Mouse (Mus musculus) bone marrow, adult 2 months (tissue): Measurements from ENCODE around the gene Arl6ip1. TPM values are rescaled to one million over a fixed set of nuclear protein-coding genes. Genes with fewer than 3 reads are reported as not detected.
A peak's percentile ranks its signal among the peaks of the same experiment; 100 is the strongest.

Experiments
- H3K27ac ChIP-seq: fragments of 200-500 bp; 2 replicates; pipeline ENCODE4 v1.5.1; 2012; ENCODE audit warnings: low read depth, mild to moderate bottlenecking, control low read depth, inconsistent platforms, low read length; ENCODE audit not compliant: control insufficient read depth, poor library complexity, insufficient read depth
- H3K4me1 ChIP-seq: fragments of 200-500 bp; 2 replicates; pipeline ENCODE4 v1.6.1; 2011; ENCODE audit warnings: low read length; ENCODE audit not compliant: control insufficient read depth, insufficient read depth
- H3K4me3 ChIP-seq: fragments of 200-500 bp; replicated peaks from 2 replicates; pipeline ENCODE3; 2011; ENCODE audit warnings: mild to moderate bottlenecking, low read depth, low read length, control low read depth; ENCODE audit not compliant: control insufficient read depth
- CTCF ChIP-seq: fragments of 200-500 bp; IDR thresholded peaks from 2 replicates; pipeline ENCODE4 v1.5.1; 2011; ENCODE audit warnings: low read length, control low read depth; ENCODE audit not compliant: control insufficient read depth, insufficient read depth
- POLR2A ChIP-seq: fragments of 200-500 bp; IDR thresholded peaks from 2 replicates; pipeline ENCODE4 v1.6.1; 2011; ENCODE audit warnings: low read depth, mild to moderate bottlenecking, control low read depth, low read length, borderline replicate concordance; ENCODE audit not compliant: control insufficient read depth
- WGBS: fragments of 180-500 bp; shearing (Covaris S2); methylation state at CpG from one replicate; pipeline ENCODE4 v1.1.7; 2018; 5-methylcytosine and 5-hydroxymethylcytosine counted together
- polyA plus RNA-seq: library from polyadenylated mRNA; stranded (reverse); fragments of >200 nt; gene quantifications from 2 replicates; pipeline ENCODE4 v1.2.4, GENCODE M21; 2011; ENCODE audit warnings: low replicate concordance; ENCODE audit not compliant: missing spikeins, insufficient read depth, insufficient read length

The Arl6ip1 gene
- polyA plus RNA-seq, 1 experiment: 142 TPM

GRCm38 (mm10) chr7:118113541-118114297 is 15.7 kb downstream of the Arl6ip1 start:
- WGBS: 49% methylated on average over 5 of the region's 5 CpGs
- peak overlapping the region; percentile 22 for H3K4me3 ChIP-seq
- TF ChIP-seq CTCF (no peak), POLR2A (no peak)
- H3K27ac ChIP-seq: no peak overlapping the region
- H3K4me1 ChIP-seq: peaks cover 8% of the 10 kb centered on the region

GRCm38 (mm10) chr7:118111128-118111527 is 18.3 kb downstream of the Arl6ip1 start:
- H3K27ac ChIP-seq: no peak overlapping the region
- WGBS: 61% methylated on average over 3 of the region's 3 CpGs
- TF ChIP-seq POLR2A (no peak), CTCF (no peak)
- H3K4me3 ChIP-seq: no peak overlapping the region
- peaks cover 4% of the 10 kb centered on the region for H3K4me1 ChIP-seq

- TF ChIP-seq CTCF: no peak
- no peak for TF ChIP-seq POLR2A
- 76% methylated on average over 1 of the region's 1 CpGs for WGBS
- no peak overlapping the region for H3K4me3 ChIP-seq
- no peaks in the 10 kb centered on the region; the same call in none of the 2 replicates for H3K4me1 ChIP-seq
- H3K27ac ChIP-seq: no peak overlapping the region
Measured at GRCm38 (mm10) chr7:118107671-118108070, 21.8 kb downstream of the Arl6ip1 start.

GRCm38 (mm10) chr7:118104458-118105052 is 24.9 kb downstream of the Arl6ip1 start:
- TF ChIP-seq CTCF: no peak
- TF ChIP-seq POLR2A: no peak
- H3K4me1 ChIP-seq: no peaks in the 10 kb centered on the region
- no peak overlapping the region for H3K27ac ChIP-seq

GRCm38 (mm10) chr7:118103462-118104379 is 25.7 kb downstream of the Arl6ip1 start:
- Histone ChIP-seq H3K4me1 (no peaks in the 10 kb centered on the region), H3K27ac (no peak overlapping the region), H3K4me3 (no peak overlapping the region)
- 63% methylated on average over 5 of the region's 5 CpGs for WGBS
- TF ChIP-seq CTCF (no peak), POLR2A (no peak)

More at GRCm38 (mm10) chr7:118104458-118105052, 24.9 kb downstream of the Arl6ip1 start:
- no peak overlapping the region for H3K4me3 ChIP-seq
- WGBS: 74% methylated on average over 5 of the region's 5 CpGs

GRCm38 (mm10) chr7:118102678-118103461 is 26.6 kb downstream of the Arl6ip1 start:
- WGBS: 58% methylated on average over 4 of the region's 4 CpGs
- Histone ChIP-seq H3K4me3 (no peak overlapping the region), H3K4me1 (no peaks in the 10 kb centered on the region), H3K27ac (no peak overlapping the region)
- TF ChIP-seq CTCF: no peak

- no peaks in the 10 kb centered on the region for H3K4me1 ChIP-seq
- TF ChIP-seq CTCF (peak; percentile 43), POLR2A (no peak)
- WGBS: 54% methylated on average over 4 of the region's 4 CpGs
- no peak overlapping the region for H3K27ac ChIP-seq
- H3K4me3 ChIP-seq: no peak overlapping the region
Measured at GRCm38 (mm10) chr7:118102231-118102630, 27.2 kb downstream of the Arl6ip1 start.
